13 mouse cellular contexts compared by ENCODE assay signal in genomic region chr14:120840900-120841299, GRCm38 (mm10).
DNase-seq lines count a peak whose midpoint lies in the region; ATAC-seq and TF ChIP-seq lines count a peak whose summit lies in the region.
"Had no signal": no experiment of that assay in that cellular context is flagged by ENCODE, and none has a peak within 500 bp of the region (broad histone marks: within the 10 kb centered on the region; RNA-seq: fewer than 3 reads in every experiment).

No protein-coding gene starts in this region.

- H3K9ac ChIP-seq in kidney, embryonic 14.5 days (ENCODE audit: low read depth, low read length): no peak overlapping the region
- H3K9ac ChIP-seq: midbrain, embryonic 12.5 days; neural tube, embryonic 15.5 days had no signal

- DNase-seq in kidney, adult 18-20 months: peak; percentile 42
- DNase-seq in spleen, adult 2 months (ENCODE audit: low read depth in 1 of 2, low spot score in 2 of 2): no peak
- DNase-seq in spleen, adult 12 weeks (ENCODE audit: low spot score): no peak
- peak; percentile 74 for DNase-seq in ZHBTc4 (ENCODE audit: low read depth, low spot score)
- no peak for DNase-seq in gastrocnemius, adult 18-20 months (ENCODE audit: low spot score)
- no peak for DNase-seq in cerebellum, adult 9-10 months
- DNase-seq: embryo, embryonic 11 days; gastrocnemius, postnatal 36 days; heart, postnatal 4 days had no signal

- H3K27ac ChIP-seq in kidney, embryonic 14.5 days (ENCODE audit: low read depth, low read length): no peak overlapping the region
- H3K27ac ChIP-seq in spleen, adult 2 months (ENCODE audit: insufficient read depth, low read length): no peak overlapping the region
- H3K27ac ChIP-seq: midbrain, embryonic 12.5 days; neural tube, embryonic 15.5 days had no signal

- H3K27me3 ChIP-seq in kidney, embryonic 14.5 days (ENCODE audit: control insufficient read depth, insufficient read depth, low read length): no peaks in the 10 kb centered on the region
- H3K27me3 ChIP-seq in spleen, adult 2 months (ENCODE audit: control insufficient read depth, insufficient read depth, low read length): no peaks in the 10 kb centered on the region
- H3K27me3 ChIP-seq: midbrain, embryonic 12.5 days; neural tube, embryonic 15.5 days had no signal

- no peak overlapping the region for H3K4me3 ChIP-seq in kidney, embryonic 14.5 days (ENCODE audit: low read length)
- H3K4me3 ChIP-seq in spleen, adult 2 months (ENCODE audit: extremely low read depth, insufficient read depth, insufficient read length): no peak overlapping the region
- H3K4me3 ChIP-seq: midbrain, embryonic 12.5 days; neural tube, embryonic 15.5 days had no signal

- peak; percentile 2; the same call in 1 of the 2 replicates for TF ChIP-seq CTCF in spleen, adult 2 months (IDR thresholded peaks at IDR 0.05; ENCODE audit: extremely low read depth, insufficient read depth, insufficient read length, insufficient replicate concordance)

- no peak overlapping the region for H3K4me2 ChIP-seq in kidney, embryonic 14.5 days (replicated peaks; ENCODE audit: low read depth, low read length)
- H3K4me2 ChIP-seq: midbrain, embryonic 12.5 days; neural tube, embryonic 15.5 days had no signal

- no peaks in the 10 kb centered on the region for H3K36me3 ChIP-seq in kidney, embryonic 14.5 days (ENCODE audit: control insufficient read depth, insufficient read depth, low read length)
- H3K36me3 ChIP-seq in spleen, adult 2 months (ENCODE audit: control insufficient read depth, insufficient read depth, low read length): no peaks in the 10 kb centered on the region
- H3K36me3 ChIP-seq: midbrain, embryonic 12.5 days; neural tube, embryonic 15.5 days had no signal

- H3K4me1 ChIP-seq in kidney, embryonic 14.5 days (ENCODE audit: control insufficient read depth, insufficient read depth, low read length): 0 out of 2 replicates have a peak, but pooled peaks cover 4% of the 10 kb centered on the region
- no peaks in the 10 kb centered on the region for H3K4me1 ChIP-seq in spleen, adult 2 months (ENCODE audit: control insufficient read depth, insufficient read depth, insufficient read length)
- H3K4me1 ChIP-seq: neural tube, embryonic 15.5 days had no signal

- no peaks in the 10 kb centered on the region for H3K9me3 ChIP-seq in kidney, embryonic 14.5 days (ENCODE audit: control insufficient read depth, low read length)
- H3K9me3 ChIP-seq: midbrain, embryonic 12.5 days; neural tube, embryonic 15.5 days had no signal

- no peak for ATAC-seq in kidney, embryonic 14.5 days (ENCODE audit: low FRiP score, low TSS enrichment)
- peak; percentile 67 for ATAC-seq in megakaryocyte progenitor cell, adult 5-6 weeks (replicated peaks; ENCODE audit: poor library complexity)

- WGBS in kidney, embryonic 14.5 days: 87% methylated on average over 6 of the region's 6 CpGs
- WGBS in spleen, adult 2 months: 89% methylated on average over 6 of the region's 6 CpGs

- TF ChIP-seq POLR2A in spleen, adult 2 months (IDR thresholded peaks at IDR 0.05; ENCODE audit: low read depth, low read length): no peak

Comparison
In these comparisons a context has a peak if more than half of its experiments do, and no peak if none do; other contexts are left out.
1. DNase-seq: peak in kidney, adult 18-20 months (single experiment) and ZHBTc4 (single experiment); none in spleen, adult 2 months (0 of 2), spleen, adult 12 weeks (single experiment), gastrocnemius, adult 18-20 months (single experiment) and cerebellum, adult 9-10 months (single experiment).